Mouse (Mus musculus) CD8-positive naive resting alpha-beta T cell, adult 2 months (primary cell): ENCODE measurements around the gene Gpsm2.

Source experiments
- DNase-seq, 2 experiments: peaks; one replicate each; pipeline ENCODE4 v3.0.0; 2022; ENCODE audit warnings: low read depth in 2 of 2, low spot score in 2 of 2

The Gpsm2 gene

GRCm38 (mm10) chr3:108722036-108722872, at the start of gene Gpsm2:
TSS of gene Gpsm2 (minus strand) at chr3:108722309.
- DNase-seq: peak; percentile 85 to 92

GRCm38 (mm10) chr3:108770725-108771368, 48.7 kb upstream of the Gpsm2 start:
- peak; percentile 31 to 70 for DNase-seq

- no peak for DNase-seq
These were observed 47.4 kb upstream of the Gpsm2 start for GRCm38 (mm10) chr3:108769547-108769946.

- no peak for DNase-seq
These were observed 45.3 kb upstream of the Gpsm2 start for GRCm38 (mm10) chr3:108767416-108767815.

GRCm38 (mm10) chr3:108766943-108767342, 44.8 kb upstream of the Gpsm2 start:
- DNase-seq: no peak

- no peak for DNase-seq
These were observed 43.4 kb upstream of the Gpsm2 start for GRCm38 (mm10) chr3:108765476-108765875.

- no peak for DNase-seq
These were observed 42.9 kb upstream of the Gpsm2 start for GRCm38 (mm10) chr3:108764976-108765375.

GRCm38 (mm10) chr3:108763691-108764090, 41.6 kb upstream of the Gpsm2 start:
- no peak for DNase-seq

- no peak for DNase-seq
These were observed 40.5 kb upstream of the Gpsm2 start for GRCm38 (mm10) chr3:108762597-108763111.

- no peak for DNase-seq
These were observed 37.7 kb upstream of the Gpsm2 start for GRCm38 (mm10) chr3:108759566-108760420.

GRCm38 (mm10) chr3:108757570-108757969, 35.5 kb upstream of the Gpsm2 start:
- DNase-seq: no peak

- DNase-seq: no peak
These were observed 34.0 kb upstream of the Gpsm2 start for GRCm38 (mm10) chr3:108756131-108756530.

GRCm38 (mm10) chr3:108755542-108755941, 33.4 kb upstream of the Gpsm2 start:
- no peak for DNase-seq

GRCm38 (mm10) chr3:108754541-108754940, 32.4 kb upstream of the Gpsm2 start:
- no peak for DNase-seq

GRCm38 (mm10) chr3:108751691-108752090, 29.6 kb upstream of the Gpsm2 start:
- no peak for DNase-seq

- no peak for DNase-seq
These were observed 29.0 kb upstream of the Gpsm2 start for GRCm38 (mm10) chr3:108751061-108751460.

- DNase-seq: no peak
These were observed 22.0 kb upstream of the Gpsm2 start for GRCm38 (mm10) chr3:108744060-108744459.

GRCm38 (mm10) chr3:108739045-108739708, 17.1 kb upstream of the Gpsm2 start, which contains the start of gene Aknad1:
TSS of gene Aknad1 (plus strand) at chr3:108739658.
- no peak for DNase-seq

- no peak for DNase-seq
These were observed 15.7 kb upstream of the Gpsm2 start for GRCm38 (mm10) chr3:108737761-108738160.

GRCm38 (mm10) chr3:108730316-108730715, 8.2 kb upstream of the Gpsm2 start:
- peak in 1 of 2 experiments; percentile 25 for DNase-seq

GRCm38 (mm10) chr3:108727776-108728175, 5.7 kb upstream of the Gpsm2 start:
- no peak for DNase-seq
